Mouse (Mus musculus): ENCODE measurements around the gene Creb3l1. TPM values are rescaled to one million over a fixed set of nuclear protein-coding genes. Genes with fewer than 3 reads are reported as not detected.

Gene Creb3l1
- polyA plus RNA-seq, 1 experiment from 2014 or later: 0.63 TPM

GRCm38 (mm10) chr2:92011424-92012353 is 12.6 kb downstream of the Creb3l1 start:
- no peak overlapping the region for H3K27ac ChIP-seq (ENCODE audit: low read depth)
- TF ChIP-seq EP300 (IDR thresholded peaks at IDR 0.05; ENCODE audit: low read depth) (no peak), CTCF (IDR thresholded peaks at IDR 0.05; ENCODE audit: low read depth) (no peak)
- WGBS (ENCODE audit: insufficient replicate concordance): 79% methylated on average over 12 of the region's 12 CpGs

GRCm38 (mm10) chr2:92008623-92009404 is 15.5 kb downstream of the Creb3l1 start:
- DNase-seq (no peak), ATAC-seq (peak; percentile 26)
- Histone ChIP-seq H3K9me3 (ENCODE audit: low read length) (no peaks in the 10 kb centered on the region), H3K4me3 (ENCODE audit: low read depth, low read length) (peak overlapping the region; percentile 49), H3K36me3 (replicated peaks; ENCODE audit: insufficient read depth, low read length) (no peaks in the 10 kb centered on the region), H3K4me2 (ENCODE audit: low read depth, low read length) (peak overlapping the region; percentile 86), H3K4me1 (ENCODE audit: insufficient read depth) (peaks cover 23% of the 10 kb centered on the region), H3K27ac (ENCODE audit: low read depth) (peak overlapping the region; percentile 61), H3K9ac (replicated peaks) (peak overlapping the region; percentile 47), H3K27me3 (ENCODE audit: insufficient read depth, low read length) (peaks cover 7% of the 10 kb centered on the region; the same call in 1 of the 2 replicates)
- 7% methylated on average over 20 of the region's 20 CpGs for WGBS (ENCODE audit: insufficient replicate concordance)
- no peak; the same call in 1 of the 2 replicates for TF ChIP-seq EP300 (IDR thresholded peaks at IDR 0.05; ENCODE audit: low read depth)
- no peak for TF ChIP-seq CTCF (IDR thresholded peaks at IDR 0.05; ENCODE audit: low read depth)

More at GRCm38 (mm10) chr2:92011424-92012353, 12.6 kb downstream of the Creb3l1 start:
- no peak for ATAC-seq
- Histone ChIP-seq H3K4me3 (ENCODE audit: low read depth, low read length) (no peak overlapping the region), H3K4me2 (ENCODE audit: low read depth, low read length) (no peak overlapping the region), H3K27me3 (ENCODE audit: insufficient read depth, low read length) (peaks cover 7% of the 10 kb centered on the region; the same call in 1 of the 2 replicates), H3K9me3 (ENCODE audit: low read length) (no peaks in the 10 kb centered on the region), H3K4me1 (ENCODE audit: insufficient read depth) (peaks cover 23% of the 10 kb centered on the region), H3K9ac (replicated peaks) (no peak overlapping the region), H3K36me3 (replicated peaks; ENCODE audit: insufficient read depth, low read length) (no peaks in the 10 kb centered on the region)
- no peak for DNase-seq

GRCm38 (mm10) chr2:92007933-92008622 is 16.2 kb downstream of the Creb3l1 start:
- H3K27ac ChIP-seq (ENCODE audit: low read depth): peak overlapping the region; percentile 61
- peak overlapping the region; percentile 49 for H3K4me3 ChIP-seq (ENCODE audit: low read depth, low read length)
- peak overlapping the region; percentile 86 for H3K4me2 ChIP-seq (ENCODE audit: low read depth, low read length)
- WGBS (ENCODE audit: insufficient replicate concordance): under 1% methylated on average over 34 of the region's 34 CpGs
- peaks cover 7% of the 10 kb centered on the region; the same call in 1 of the 2 replicates for H3K27me3 ChIP-seq (ENCODE audit: insufficient read depth, low read length)
- H3K36me3 ChIP-seq (replicated peaks; ENCODE audit: insufficient read depth, low read length): no peaks in the 10 kb centered on the region
- peak; percentile 94 for DNase-seq
- peak; percentile 99 for ATAC-seq
- no peaks in the 10 kb centered on the region for H3K9me3 ChIP-seq (ENCODE audit: low read length)
- peak overlapping the region; percentile 47 for H3K9ac ChIP-seq (replicated peaks)
- TF ChIP-seq CTCF (IDR thresholded peaks at IDR 0.05; ENCODE audit: low read depth) (no peak), EP300 (IDR thresholded peaks at IDR 0.05; ENCODE audit: low read depth) (peak; percentile 20; the same call in 1 of the 2 replicates)
- H3K4me1 ChIP-seq (ENCODE audit: insufficient read depth): peaks cover 23% of the 10 kb centered on the region

GRCm38 (mm10) chr2:92006983-92007921 is 17.1 kb downstream of the Creb3l1 start:
- ATAC-seq (no peak), DNase-seq (peak; percentile 56)
- peak overlapping the region; percentile 49 for H3K4me3 ChIP-seq (ENCODE audit: low read depth, low read length)
- H3K4me1 ChIP-seq (ENCODE audit: insufficient read depth): peaks cover 23% of the 10 kb centered on the region
- peak overlapping the region; percentile 86 for H3K4me2 ChIP-seq (ENCODE audit: low read depth, low read length)
- peaks cover 7% of the 10 kb centered on the region; the same call in 1 of the 2 replicates for H3K27me3 ChIP-seq (ENCODE audit: insufficient read depth, low read length)
- H3K9ac ChIP-seq (replicated peaks): peak overlapping the region; percentile 39; the same call in 1 of the 2 replicates
- peak; percentile 57 for TF ChIP-seq CTCF (IDR thresholded peaks at IDR 0.05; ENCODE audit: low read depth)
- TF ChIP-seq EP300 (IDR thresholded peaks at IDR 0.05; ENCODE audit: low read depth): no peak
- H3K9me3 ChIP-seq (ENCODE audit: low read length): no peaks in the 10 kb centered on the region
- 3% methylated on average over 28 of the region's 28 CpGs for WGBS (ENCODE audit: insufficient replicate concordance)
- H3K36me3 ChIP-seq (replicated peaks; ENCODE audit: insufficient read depth, low read length): no peaks in the 10 kb centered on the region
- peak overlapping the region; percentile 31; the same call in 1 of the 2 replicates for H3K27ac ChIP-seq (ENCODE audit: low read depth)

- H3K9me3 ChIP-seq (ENCODE audit: low read length): no peaks in the 10 kb centered on the region
- peaks cover 7% of the 10 kb centered on the region; the same call in 1 of the 2 replicates for H3K27me3 ChIP-seq (ENCODE audit: insufficient read depth, low read length)
- H3K4me2 ChIP-seq (ENCODE audit: low read depth, low read length): no peak overlapping the region
- no peak for DNase-seq
- WGBS (ENCODE audit: insufficient replicate concordance): 49% methylated on average over 6 of the region's 6 CpGs
- ATAC-seq: no peak
- H3K4me3 ChIP-seq (ENCODE audit: low read depth, low read length): no peak overlapping the region
- peaks cover 23% of the 10 kb centered on the region for H3K4me1 ChIP-seq (ENCODE audit: insufficient read depth)
- H3K36me3 ChIP-seq (replicated peaks; ENCODE audit: insufficient read depth, low read length): no peaks in the 10 kb centered on the region
- TF ChIP-seq CTCF (IDR thresholded peaks at IDR 0.05; ENCODE audit: low read depth) (no peak), EP300 (IDR thresholded peaks at IDR 0.05; ENCODE audit: low read depth) (no peak)
- H3K27ac ChIP-seq (ENCODE audit: low read depth): no peak overlapping the region
- no peak overlapping the region for H3K9ac ChIP-seq (replicated peaks)
Observed at GRCm38 (mm10) chr2:92006491-92006890, 17.8 kb downstream of the Creb3l1 start.

All from liver, postnatal 0 days (tissue).